Mouse (Mus musculus) heart, embryonic 11.5 days (tissue): ENCODE measurements around the gene Fam78a. TPM values are rescaled to one million over a fixed set of nuclear protein-coding genes. Genes with fewer than 3 reads are reported as not detected.

Source experiments
- ATAC-seq: fragments of 200-750 bp; cut with Nextera tagmentation; replicated peaks from 2 replicates; pipeline ENCODE4 v1.8.0; 2017; ENCODE audit warnings: moderate library complexity; ENCODE audit not compliant: insufficient number of reproducible peaks, low FRiP score, low TSS enrichment
- H3K27ac ChIP-seq: fragments of 300-500 bp; sonication (generic); 2 replicates; pipeline ENCODE4 v1.5.1; 2014; ENCODE audit warnings: mild to moderate bottlenecking, low read depth, low read length
- H3K27me3 ChIP-seq: fragments of 300-500 bp; sonication (generic); 2 replicates; pipeline ENCODE4 v1.6.1; 2014; ENCODE audit warnings: mild to moderate bottlenecking, low read length, mixed read lengths; ENCODE audit not compliant: control insufficient read depth, insufficient read depth
- H3K36me3 ChIP-seq: fragments of 300-500 bp; sonication (generic); 2 replicates; pipeline ENCODE4 v1.6.1; 2014; ENCODE audit warnings: mild to moderate bottlenecking, low read length, moderate library complexity, mixed read lengths; ENCODE audit not compliant: control insufficient read depth, insufficient read depth
- H3K4me1 ChIP-seq: fragments of 300-500 bp; sonication (generic); 2 replicates; pipeline ENCODE4 v1.6.1; 2014; ENCODE audit warnings: low read length; ENCODE audit not compliant: control insufficient read depth, insufficient read depth
- H3K4me2 ChIP-seq: fragments of 300-500 bp; sonication (generic); 2 replicates; pipeline ENCODE4 v1.6.1; 2014; ENCODE audit warnings: mild to moderate bottlenecking, moderate library complexity
- H3K4me3 ChIP-seq: fragments of 300-500 bp; sonication (generic); 2 replicates; pipeline ENCODE4 v1.5.1; 2014; ENCODE audit warnings: low read depth, low read length
- H3K9ac ChIP-seq: fragments of 300-500 bp; sonication (generic); 2 replicates; pipeline ENCODE4 v1.6.1; 2014; ENCODE audit warnings: mild to moderate bottlenecking, low read depth, low read length, moderate library complexity
- H3K9me3 ChIP-seq: fragments of 300-500 bp; sonication (generic); replicated peaks from 2 replicates; pipeline ENCODE4 v1.6.1; 2016; ENCODE audit warnings: low read length; ENCODE audit not compliant: control insufficient read depth
- WGBS: fragments of 180-500 bp; shearing (Covaris S2); extraction: QIAGEN DNeasy Blood & Tissue Kit; methylation state at CpG from one replicate; pipeline ENCODE4 v1.1.7; 2014; ENCODE audit not compliant: insufficient replicate concordance; 5-methylcytosine and 5-hydroxymethylcytosine counted together
- microRNA-seq: library from miRNA; unstranded; fragments of <30 nt; microRNA quantifications from one replicate; pipeline ENCODE4, GENCODE M21; 2016; ENCODE audit warnings: borderline number of aligned reads
- polyA plus RNA-seq: library from polyadenylated mRNA; unstranded; fragments of >200 nt; fragmentation: Nextera tagmentation; extraction: Ambion mirVana; gene quantifications from 2 replicates; pipeline ENCODE4 v1.2.1, GENCODE M21; 2014

Fam78a gene
- polyA plus RNA-seq, 1 experiment from 2014 or later: 43.1 TPM

DNA sequence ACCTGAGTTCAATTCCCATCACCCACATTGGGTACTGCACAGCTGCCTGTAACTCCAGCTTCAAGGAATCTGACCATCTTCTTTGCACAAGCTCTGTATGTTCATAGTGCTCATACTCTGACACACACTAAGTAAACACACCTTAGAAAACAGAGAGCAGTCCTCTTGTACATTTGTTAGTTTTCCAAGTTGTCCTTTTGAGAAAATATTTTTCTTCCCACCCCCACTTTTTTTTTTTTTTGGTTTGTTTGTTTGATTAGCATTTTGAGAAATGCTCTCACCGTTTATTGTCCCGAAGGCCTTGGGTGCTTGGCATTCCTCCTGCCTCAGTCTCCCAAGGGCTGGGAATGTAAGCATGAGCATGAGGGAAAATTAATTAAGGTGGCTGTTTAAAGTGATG, 76.3 kb downstream of the Fam78a start:
- H3K4me3 ChIP-seq: no peak overlapping the region
- WGBS: 80% methylated on average over 2 of the region's 2 CpGs
- H3K4me1 ChIP-seq: no peaks in the 10 kb centered on the region
- ATAC-seq: no peak
- peaks cover 35% of the 10 kb centered on the region for H3K36me3 ChIP-seq
- no peak overlapping the region for H3K4me2 ChIP-seq
- no peaks in the 10 kb centered on the region for H3K9me3 ChIP-seq
- no peak overlapping the region for H3K9ac ChIP-seq
- H3K27ac ChIP-seq: no peak overlapping the region
- no peaks in the 10 kb centered on the region for H3K27me3 ChIP-seq

Small RNA genes lying within 50 kb of the gene (microRNA-seq; reads per million reads assigned to microRNA genes)
- gene Mir7674: 0.34 reads per million

Other genes starting within 250 kb of the Fam78a start
- gene Fibcd1, start 238.9 kb downstream of the Fam78a start, polyA plus RNA-seq: 0.06 TPM in 1 of 2 replicates, not detected in the other
- 1.0 and 1.5 TPM in 2 replicates for gene Lamc3, start 197.6 kb downstream of the Fam78a start, polyA plus RNA-seq
- gene Aif1l, start 134.7 kb downstream of the Fam78a start, polyA plus RNA-seq: 83.7 and 101 TPM in 2 replicates
- gene Nup214, start 110.4 kb downstream of the Fam78a start, polyA plus RNA-seq: 53.5 and 54.0 TPM in 2 replicates
- gene Plpp7, start 10.7 kb upstream of the Fam78a start, polyA plus RNA-seq: 10.0 and 11.7 TPM in 2 replicates
- 39.3 and 40.6 TPM in 2 replicates for gene Prrc2b, start 66.2 kb upstream of the Fam78a start, polyA plus RNA-seq
- 12.9 and 15.3 TPM in 2 replicates for gene Pomt1, start 151.7 kb upstream of the Fam78a start, polyA plus RNA-seq
- 42.1 and 44.3 TPM in 2 replicates for gene Uck1, start 175.3 kb upstream of the Fam78a start, polyA plus RNA-seq
- 20.5 and 26.8 TPM in 2 replicates for gene Golga2, start 202.5 kb upstream of the Fam78a start, polyA plus RNA-seq
- 125 and 339 TPM in 2 replicates for gene Swi5, start 203.2 kb upstream of the Fam78a start, polyA plus RNA-seq